Mouse (Mus musculus) gastrocnemius, postnatal 25 days (tissue): ENCODE results near the gene Rint1. TPM values are rescaled to one million over a fixed set of nuclear protein-coding genes. Genes with fewer than 3 reads are reported as not detected.

Experiments used
- DNase-seq: peaks from one replicate; pipeline ENCODE4 v3.0.0; 2022
- long read RNA-seq, 2 experiments: library from polyadenylated mRNA; stranded (forward); transcript quantifications; one replicate each; pipeline ENCODE4 v2.0.0; 2021
- total RNA-seq, 2 experiments: library from RNA; stranded (reverse); gene quantifications; 1 replicate in 1 of 2; 2 replicates in 1 of 2; pipeline ENCODE4 v1.2.3; 2021

The Rint1 gene
- 10 to 100 TPM in 1 of 2 experiments, 1 to 10 TPM in 1; 9.5 to 10.1 TPM for total RNA-seq
- long read RNA-seq, experiment 1, transcript Rint1-205 (2 exons, 1,886 nt), result major isoform, 5 of 10 reads
- long read RNA-seq, experiment 1, partial matches to known transcripts, result 0 of 10 reads
- long read RNA-seq, experiment 1, other reads (novel, unspliced or antisense), result 1 of 10 reads
- long read RNA-seq, experiment 2, partial matches to known transcripts, result 0 of 10 reads
- long read RNA-seq, experiment 2, other reads (novel, unspliced or antisense), result 2 of 10 reads

DNA sequence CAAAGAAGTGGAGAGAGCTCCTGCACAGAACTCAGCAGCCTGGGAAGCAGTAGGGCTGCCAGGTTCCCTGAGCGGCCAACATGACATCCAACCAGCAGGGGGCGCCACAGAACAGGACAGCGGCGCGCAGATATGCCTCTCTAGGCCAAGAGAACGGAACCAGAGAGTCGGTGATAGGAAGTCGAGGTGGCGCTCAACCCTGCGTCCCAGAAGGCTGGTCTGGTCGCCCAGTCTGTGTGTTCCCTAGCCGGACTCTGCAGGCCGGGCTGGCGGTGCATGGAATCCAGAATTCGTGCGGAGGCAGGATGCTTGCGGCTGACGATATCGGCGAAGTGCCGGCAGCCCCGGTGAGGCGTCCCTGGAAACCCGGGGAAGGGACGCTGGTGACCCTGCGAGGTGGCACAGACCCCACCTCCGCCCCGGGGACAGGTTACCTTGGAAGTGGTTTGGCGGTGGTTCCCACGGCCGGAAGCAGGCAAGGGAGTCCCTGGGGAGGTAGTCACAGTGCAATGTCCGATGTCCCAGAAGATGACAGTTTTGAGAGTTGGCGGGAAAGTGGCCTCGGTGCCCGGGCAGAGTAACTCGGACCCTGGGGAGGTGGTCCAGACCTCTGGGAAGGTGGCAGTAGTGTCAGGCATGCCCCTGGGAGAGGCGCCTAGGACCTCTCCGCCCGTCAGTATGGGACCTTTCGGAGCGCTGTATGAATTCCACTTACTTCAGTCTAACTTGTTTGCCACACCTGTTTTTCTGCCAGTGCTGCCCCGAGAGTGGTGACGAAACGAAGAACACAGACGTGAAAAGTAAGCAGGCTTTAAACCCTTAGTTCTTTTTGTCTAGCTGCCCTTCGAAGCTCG is at the start of gene Rint1:
Gene Rint1 (plus strand): TSS at position 176 of the 854 bp plus-strand sequence.
- DNase-seq, result peak; percentile 90

GRCm38 (mm10) chr5:23743261-23743660 is 44.2 kb upstream of the Rint1 start:
- DNase-seq, result no peak

- DNase-seq, result no peak
These were observed 37.6 kb upstream of the Rint1 start for GRCm38 (mm10) chr5:23749882-23750281.

- DNase-seq, result no peak
These were observed 31.9 kb upstream of the Rint1 start for GRCm38 (mm10) chr5:23755591-23755990.

GRCm38 (mm10) chr5:23756368-23756767 is 31.1 kb upstream of the Rint1 start:
- no peak for DNase-seq

DNA sequence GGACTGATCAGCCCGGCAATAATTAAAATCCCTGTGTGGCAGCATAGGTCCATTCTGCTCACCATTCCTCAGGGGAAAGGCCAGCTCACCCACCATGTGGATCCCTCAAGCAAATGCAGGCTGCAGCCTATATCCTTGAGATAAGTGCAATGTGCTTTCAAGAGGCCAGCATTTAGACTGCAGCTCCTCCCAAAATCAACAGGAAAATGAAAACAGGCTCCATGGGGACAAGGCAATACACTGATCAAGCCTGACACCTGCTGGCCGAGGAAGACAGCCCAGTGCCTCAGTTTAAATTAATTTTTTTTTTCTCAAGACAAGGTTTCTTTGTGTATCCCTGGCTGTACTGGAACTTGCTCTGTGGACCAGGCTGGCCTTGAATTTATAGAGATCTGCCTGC is 28.9 kb upstream of the Rint1 start:
- no peak for DNase-seq

GRCm38 (mm10) chr5:23762531-23762930 is 25.0 kb upstream of the Rint1 start:
- no peak for DNase-seq

DNA sequence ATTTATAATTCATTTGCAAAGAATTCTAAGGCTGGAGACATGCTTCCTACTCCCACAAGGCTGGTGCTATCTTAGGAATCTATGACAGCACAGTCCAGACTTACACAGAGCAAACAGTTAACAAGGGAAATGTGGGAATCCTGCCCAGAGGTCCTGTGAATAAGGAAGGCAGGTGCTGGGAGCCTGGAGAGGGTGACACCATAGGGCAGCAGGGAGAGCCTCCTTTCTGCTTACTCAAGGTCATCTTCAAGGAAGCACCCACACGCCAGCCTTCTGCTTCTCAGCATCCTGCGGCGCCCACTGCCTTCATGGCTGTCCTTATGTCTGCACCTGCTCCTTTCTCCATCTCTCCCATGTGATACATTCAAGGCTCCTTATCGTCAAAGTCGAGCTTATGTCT is 23.0 kb upstream of the Rint1 start:
- DNase-seq, result no peak

GRCm38 (mm10) chr5:23771105-23771504 is 16.4 kb upstream of the Rint1 start:
- DNase-seq, result no peak

GRCm38 (mm10) chr5:23774186-23774585 is 13.3 kb upstream of the Rint1 start:
- no peak for DNase-seq

DNA sequence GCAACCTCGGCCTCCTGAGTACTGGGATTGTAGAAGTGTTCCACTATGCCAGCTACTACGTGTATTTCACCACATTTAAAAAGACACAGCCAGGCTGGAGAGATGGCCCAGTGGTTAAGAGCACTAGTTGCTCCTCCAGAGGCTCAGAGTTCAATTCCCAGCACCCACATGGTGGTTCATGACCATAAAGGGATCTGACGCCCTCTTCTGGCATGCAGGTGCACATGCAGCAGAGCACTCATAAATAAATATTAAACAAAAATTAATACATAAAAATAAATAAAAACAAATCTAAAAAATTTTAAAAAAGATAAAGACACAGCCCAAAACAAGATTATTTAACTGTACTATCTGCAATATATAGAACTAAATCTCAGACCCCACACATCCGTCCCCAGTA is 7.0 kb upstream of the Rint1 start:
- no peak for DNase-seq

DNA sequence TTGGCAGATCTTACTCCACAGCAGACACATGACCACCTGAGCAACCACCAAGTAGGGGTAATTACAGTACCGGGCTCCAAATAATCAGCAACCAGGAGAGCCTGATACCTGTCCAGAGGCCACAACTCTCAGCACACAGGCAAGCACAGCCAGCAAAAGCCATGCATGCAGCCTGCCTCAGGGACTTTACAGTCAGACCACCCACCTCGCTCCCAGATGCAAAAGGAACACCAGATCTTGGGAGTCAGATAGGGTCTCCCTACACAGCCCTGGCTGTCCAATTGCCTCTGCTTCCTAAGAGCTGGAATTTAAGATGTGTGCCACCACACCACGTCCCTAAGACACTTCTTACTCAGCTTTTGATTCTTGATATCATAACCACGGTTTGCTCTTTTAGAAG is 6.3 kb upstream of the Rint1 start:
- no peak for DNase-seq

DNA sequence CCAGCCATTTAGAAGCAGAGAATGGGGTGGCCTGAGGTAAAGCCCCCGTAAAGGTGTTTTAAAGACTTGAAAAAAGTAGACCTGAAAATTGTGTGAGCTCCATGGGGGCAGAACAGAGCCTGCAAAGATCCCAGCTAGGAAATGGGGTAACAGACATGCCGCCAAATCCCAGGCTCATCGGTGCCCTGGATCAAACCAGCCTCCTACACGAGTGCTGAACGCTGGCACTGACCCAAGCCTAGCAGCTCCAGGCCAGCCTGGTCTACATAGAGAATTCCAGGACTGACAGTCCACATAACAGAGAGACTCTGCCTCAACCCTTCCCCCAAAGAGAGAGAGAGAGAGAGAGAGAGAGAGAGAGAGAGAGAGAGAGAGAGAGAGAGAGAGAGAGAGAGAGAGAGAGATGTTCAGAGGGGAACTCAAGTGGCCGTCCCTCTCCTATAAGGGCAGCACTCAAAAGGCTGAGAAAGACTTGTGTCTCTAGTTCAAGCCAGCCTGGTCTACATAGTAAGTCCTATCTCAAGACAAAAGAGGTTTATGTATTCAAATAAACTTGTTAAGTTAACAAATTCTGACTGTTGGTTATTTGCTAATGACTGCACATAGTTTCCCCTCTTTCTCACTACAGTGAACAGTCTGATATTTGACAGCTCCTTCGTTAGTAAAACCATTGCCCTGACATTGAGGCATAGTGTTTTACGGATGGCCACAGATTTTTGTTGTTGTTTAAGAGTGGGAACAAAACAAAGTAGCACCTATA is 5.3 kb upstream of the Rint1 start:
- no peak for DNase-seq

GRCm38 (mm10) chr5:23782931-23783877 is 4.3 kb upstream of the Rint1 start, which contains the start of gene Pus7:
TSS of gene Pus7 (minus strand) at chr5:23783711.
- DNase-seq, result peak; percentile 90

DNA sequence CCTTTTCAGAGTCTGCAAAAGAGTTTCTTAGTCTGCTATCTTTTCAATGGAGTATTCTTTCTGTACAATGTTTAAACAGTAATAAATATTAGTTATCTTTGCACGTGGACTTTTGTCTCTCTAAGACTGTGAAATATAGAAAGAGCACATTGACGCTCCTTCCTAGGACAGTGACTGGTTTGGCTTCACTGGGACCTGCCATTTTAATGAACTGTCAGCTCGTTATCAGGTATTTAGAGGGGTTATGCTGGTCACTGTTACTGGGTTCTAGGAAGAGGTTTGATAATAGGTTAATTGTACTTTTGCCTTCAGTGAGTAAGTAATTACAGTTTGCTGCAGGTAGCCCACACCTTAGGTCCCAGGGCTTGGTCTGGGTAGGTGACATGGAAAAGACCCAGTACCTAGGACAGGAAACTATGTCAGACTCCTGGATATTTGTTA is 899 bp downstream of the Rint1 start:
- no peak for DNase-seq

DNA sequence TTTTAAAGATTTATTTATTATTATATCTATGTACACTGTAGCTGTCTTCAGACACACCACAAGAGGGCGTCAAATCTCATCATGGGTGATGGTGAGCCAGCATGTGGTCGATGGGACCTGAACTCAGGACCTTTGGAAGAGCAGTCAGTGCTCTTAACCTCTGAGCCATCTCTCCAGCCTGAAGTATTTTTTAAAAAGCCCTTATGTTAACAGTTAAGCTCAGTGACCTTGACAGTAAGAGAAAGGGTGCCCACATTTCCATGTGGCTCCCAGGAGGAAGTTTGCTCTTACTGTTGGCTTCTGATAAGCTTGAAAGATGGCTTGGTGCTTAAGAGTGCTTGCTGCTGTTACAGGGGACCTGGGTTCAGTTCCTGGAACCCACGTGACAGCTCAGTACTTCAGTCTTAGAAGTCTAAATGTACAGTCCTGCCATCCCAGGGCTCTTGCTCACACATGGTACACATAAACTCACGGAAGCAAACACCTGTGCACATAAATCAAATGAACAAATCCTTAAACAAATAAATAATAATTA is 1.6 kb downstream of the Rint1 start:
- no peak for DNase-seq

- no peak for DNase-seq
These were observed 5.2 kb downstream of the Rint1 start for GRCm38 (mm10) chr5:23792726-23793125.

DNA sequence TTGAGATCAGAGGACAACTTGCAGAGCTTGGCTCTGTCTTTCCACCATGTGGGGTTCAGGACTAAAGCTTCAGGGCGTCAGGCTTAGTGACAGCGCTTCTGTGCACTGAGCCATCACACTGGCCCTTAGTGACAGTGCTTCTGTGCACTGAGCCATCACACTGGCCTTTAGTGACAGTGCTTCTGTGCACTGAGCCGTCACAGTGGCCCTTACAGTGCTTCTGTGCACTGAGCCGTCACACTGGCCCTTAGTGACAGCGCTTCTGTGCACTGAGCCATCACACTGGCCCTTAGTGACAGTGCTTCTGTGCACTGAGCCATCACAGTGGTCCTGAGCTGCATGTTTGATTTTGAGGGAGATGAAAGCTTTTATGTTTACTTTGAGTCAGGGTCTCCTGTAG is 27.3 kb downstream of the Rint1 start:
- no peak for DNase-seq

GRCm38 (mm10) chr5:23816681-23817080 is 29.2 kb downstream of the Rint1 start:
- DNase-seq, result peak; percentile 16

DNA sequence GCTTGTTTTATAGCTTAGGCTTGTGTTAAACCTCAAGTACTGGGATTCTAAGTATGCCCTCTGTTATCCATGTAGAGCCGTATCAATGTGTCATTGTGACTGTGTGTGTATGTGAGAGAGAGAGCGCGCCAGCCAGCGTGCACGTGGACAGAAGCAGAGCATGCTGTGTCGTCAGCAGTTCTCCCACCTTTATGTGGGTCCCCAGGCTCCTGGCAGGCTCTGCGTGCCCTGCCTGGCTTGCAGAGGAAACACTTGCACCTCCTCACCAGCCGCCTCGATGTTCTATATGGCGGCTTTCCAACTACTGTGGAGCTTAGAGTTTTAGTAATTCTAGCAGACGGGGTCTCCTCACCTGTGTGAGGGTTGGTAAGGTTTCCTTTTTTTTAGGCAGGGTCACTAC is 34.8 kb downstream of the Rint1 start:
- no peak for DNase-seq

- DNase-seq, result no peak
These were observed 36.7 kb downstream of the Rint1 start for GRCm38 (mm10) chr5:23824171-23824733.
